Mouse (Mus musculus): ENCODE data around the gene Slit3.

DNA sequence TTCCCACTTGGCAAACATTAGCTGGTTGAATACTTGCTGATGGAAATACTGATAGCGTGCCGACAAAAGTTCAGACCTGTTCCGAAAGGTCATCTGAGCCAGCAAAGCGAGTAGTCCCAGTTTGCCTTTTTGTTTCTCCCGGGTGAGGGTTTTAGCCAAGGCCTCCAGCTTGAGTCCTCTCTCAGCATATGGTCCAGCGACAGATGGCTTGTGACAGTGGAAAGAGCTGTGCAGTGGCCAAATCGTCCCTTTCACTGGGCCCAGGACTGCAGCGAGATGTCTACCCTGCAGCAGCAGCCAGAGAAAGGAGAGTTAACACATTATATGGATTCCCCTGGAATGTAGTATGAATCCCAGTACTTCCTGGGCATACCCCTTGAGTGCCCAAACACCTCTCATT is 215.5 kb downstream of the Slit3 start:
- TF ChIP-seq CTCF (IDR thresholded peaks at IDR 0.05 in 2 of 3, conservative IDR thresholded peaks at IDR 0.05 in 1 of 3; ENCODE audit: control insufficient read depth in 1 of 3, insufficient read depth in 1 of 3, low read depth in 2 of 3, low read length in 3 of 3, poor library complexity in 1 of 3, severe bottlenecking in 1 of 3) (no peak), SMC3 (IDR thresholded peaks at IDR 0.05; ENCODE audit: low read depth, low read length) (no peak), JUND (IDR thresholded peaks at IDR 0.05; ENCODE audit: low read depth, low read length) (no peak), KAT2A (conservative IDR thresholded peaks at IDR 0.05; ENCODE audit: low read depth, low read length) (no peak), RCOR1 (IDR thresholded peaks at IDR 0.05; ENCODE audit: low read depth, low read length) (no peak), GATA1 (IDR thresholded peaks at IDR 0.05; ENCODE audit: low read depth, low read length) (no peak), ZC3H11A (IDR thresholded peaks at IDR 0.05; ENCODE audit: low read depth, low read length) (no peak), NRF1 (IDR thresholded peaks at IDR 0.05; ENCODE audit: insufficient read depth, low read depth, low read length, poor library complexity, severe bottlenecking) (no peak), MAZ (IDR thresholded peaks at IDR 0.05; ENCODE audit: low read depth, low read length) (no peak), USF2 (IDR thresholded peaks at IDR 0.05; ENCODE audit: borderline replicate concordance in 1 of 2, insufficient read depth in 1 of 2, low read depth in 1 of 2, low read length in 2 of 2) (no peak)

Data from MEL (cell line).